Mouse (Mus musculus): ENCODE measurements at regions not wholly inside any gene's neighbourhood (a gene's known extent, or its start where the extent isn't known, plus 50 kb on each side); places are given as distances from the start of the nearest gene placed in this dataset.

- TF ChIP-seq POLR2A (IDR thresholded peaks at IDR 0.05; ENCODE audit: low read depth, low read length), result no peak
- TF ChIP-seq CTCF (conservative IDR thresholded peaks at IDR 0.05; ENCODE audit: insufficient read depth, insufficient read length, low read depth, low read length), result no peak
Measured at GRCm38 (mm10) chr9:51441773-51442381, 113.2 kb upstream of the 1810046K07Rik start.
